Mouse (Mus musculus): Measurements from ENCODE around the gene Ak6. TPM values are rescaled to one million over a fixed set of nuclear protein-coding genes. Genes with fewer than 3 reads are reported as not detected.

Gene Ak6
- polyA plus RNA-seq, 1 experiment: 203 TPM

DNA sequence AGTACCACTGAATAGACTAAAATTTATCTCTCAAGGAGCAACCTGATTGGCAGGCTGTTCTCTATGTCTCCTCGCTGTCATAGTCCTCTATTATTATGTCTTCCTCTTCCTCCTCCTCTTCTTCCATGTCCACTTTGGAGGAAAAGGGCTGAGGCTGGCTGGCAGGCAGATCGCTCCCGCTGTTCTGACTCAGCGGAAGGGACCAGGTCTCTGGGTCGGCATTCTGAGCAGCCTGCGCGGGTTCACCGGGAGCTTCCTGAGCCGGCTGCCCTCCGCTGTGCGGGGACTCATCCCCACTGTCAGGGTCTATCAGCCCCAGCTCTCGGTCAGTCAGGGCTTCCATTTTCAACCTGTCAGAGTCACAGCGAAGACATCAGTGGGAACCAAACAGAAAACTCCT, 33.2 kb upstream of the Ak6 start:
- Histone ChIP-seq H3K4me3 (ENCODE audit: low read depth, low read length) (no peak overlapping the region), H3K9me3 (replicated peaks; ENCODE audit: control insufficient read depth, insufficient read depth, low read length, poor library complexity, severe bottlenecking) (no peaks in the 10 kb centered on the region), H3K9ac (ENCODE audit: low read depth, poor library complexity, severe bottlenecking) (no peak overlapping the region), H3K27me3 (ENCODE audit: control insufficient read depth, insufficient read depth, low read length, poor library complexity, severe bottlenecking) (no peaks in the 10 kb centered on the region), H3K27ac (ENCODE audit: insufficient read depth, low read length) (no peak overlapping the region), H3K36me3 (ENCODE audit: control insufficient read depth, insufficient read depth, low read length, poor library complexity, severe bottlenecking) (peaks cover 18% of the 10 kb centered on the region), H3K4me1 (ENCODE audit: control insufficient read depth, insufficient read depth, low read length) (no peaks in the 10 kb centered on the region)
- TF ChIP-seq CTCF (IDR thresholded peaks at IDR 0.05; ENCODE audit: low read depth, low read length) (no peak), EP300 (IDR thresholded peaks at IDR 0.05; ENCODE audit: insufficient read depth, low read depth, low read length) (no peak), POLR2A (IDR thresholded peaks at IDR 0.05; ENCODE audit: insufficient read depth, low read length) (no peak)

DNA sequence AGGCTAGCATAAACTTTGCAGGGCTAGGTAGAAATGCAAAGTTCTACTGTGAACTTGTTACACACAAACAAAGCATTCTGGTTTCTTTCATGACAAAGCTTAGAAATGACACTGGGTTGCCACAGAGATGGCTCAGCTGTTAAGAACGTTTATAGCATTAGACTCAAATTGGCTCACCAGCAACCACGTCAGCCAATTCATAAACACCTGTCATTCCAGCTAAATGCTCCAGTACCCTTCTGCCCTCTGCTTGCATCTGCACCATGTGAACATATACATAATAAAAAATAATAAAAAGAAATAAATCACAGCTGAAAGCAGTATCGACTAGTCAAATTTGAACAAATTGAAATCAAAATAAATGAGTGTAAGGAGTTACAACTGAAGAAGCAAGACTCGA, 28.5 kb upstream of the Ak6 start:
- Histone ChIP-seq H3K4me3 (ENCODE audit: low read depth, low read length) (no peak overlapping the region), H3K9ac (ENCODE audit: low read depth, poor library complexity, severe bottlenecking) (no peak overlapping the region), H3K36me3 (ENCODE audit: control insufficient read depth, insufficient read depth, low read length, poor library complexity, severe bottlenecking) (peaks cover 30% of the 10 kb centered on the region), H3K27me3 (ENCODE audit: control insufficient read depth, insufficient read depth, low read length, poor library complexity, severe bottlenecking) (no peaks in the 10 kb centered on the region), H3K27ac (ENCODE audit: insufficient read depth, low read length) (no peak overlapping the region), H3K4me1 (ENCODE audit: control insufficient read depth, insufficient read depth, low read length) (no peaks in the 10 kb centered on the region), H3K9me3 (replicated peaks; ENCODE audit: control insufficient read depth, insufficient read depth, low read length, poor library complexity, severe bottlenecking) (no peaks in the 10 kb centered on the region)
- TF ChIP-seq POLR2A (IDR thresholded peaks at IDR 0.05; ENCODE audit: insufficient read depth, low read length): no peak
- TF ChIP-seq EP300 (IDR thresholded peaks at IDR 0.05; ENCODE audit: insufficient read depth, low read depth, low read length): no peak
- TF ChIP-seq CTCF (IDR thresholded peaks at IDR 0.05; ENCODE audit: low read depth, low read length): no peak

GRCm38 (mm10) chr13:100634106-100634691, 16.6 kb upstream of the Ak6 start:
- Histone ChIP-seq H3K4me3 (ENCODE audit: low read depth, low read length) (no peak overlapping the region), H3K4me1 (ENCODE audit: control insufficient read depth, insufficient read depth, low read length) (no peaks in the 10 kb centered on the region), H3K9me3 (replicated peaks; ENCODE audit: control insufficient read depth, insufficient read depth, low read length, poor library complexity, severe bottlenecking) (no peaks in the 10 kb centered on the region), H3K27me3 (ENCODE audit: control insufficient read depth, insufficient read depth, low read length, poor library complexity, severe bottlenecking) (no peaks in the 10 kb centered on the region), H3K27ac (ENCODE audit: insufficient read depth, low read length) (no peak overlapping the region), H3K9ac (ENCODE audit: low read depth, poor library complexity, severe bottlenecking) (no peak overlapping the region), H3K36me3 (ENCODE audit: control insufficient read depth, insufficient read depth, low read length, poor library complexity, severe bottlenecking) (peaks cover 25% of the 10 kb centered on the region)
- TF ChIP-seq POLR2A (IDR thresholded peaks at IDR 0.05; ENCODE audit: insufficient read depth, low read length) (no peak), EP300 (IDR thresholded peaks at IDR 0.05; ENCODE audit: insufficient read depth, low read depth, low read length) (no peak), CTCF (IDR thresholded peaks at IDR 0.05; ENCODE audit: low read depth, low read length) (no peak)

GRCm38 (mm10) chr13:100642471-100643209, 8.1 kb upstream of the Ak6 start:
- Histone ChIP-seq H3K9me3 (replicated peaks; ENCODE audit: control insufficient read depth, insufficient read depth, low read length, poor library complexity, severe bottlenecking) (no peaks in the 10 kb centered on the region), H3K4me3 (ENCODE audit: low read depth, low read length) (no peak overlapping the region), H3K36me3 (ENCODE audit: control insufficient read depth, insufficient read depth, low read length, poor library complexity, severe bottlenecking) (peaks cover 32% of the 10 kb centered on the region), H3K27me3 (ENCODE audit: control insufficient read depth, insufficient read depth, low read length, poor library complexity, severe bottlenecking) (no peaks in the 10 kb centered on the region), H3K27ac (ENCODE audit: insufficient read depth, low read length) (no peak overlapping the region), H3K9ac (ENCODE audit: low read depth, poor library complexity, severe bottlenecking) (no peak overlapping the region), H3K4me1 (ENCODE audit: control insufficient read depth, insufficient read depth, low read length) (no peaks in the 10 kb centered on the region)
- TF ChIP-seq CTCF (IDR thresholded peaks at IDR 0.05; ENCODE audit: low read depth, low read length) (no peak), POLR2A (IDR thresholded peaks at IDR 0.05; ENCODE audit: insufficient read depth, low read length) (no peak), EP300 (IDR thresholded peaks at IDR 0.05; ENCODE audit: insufficient read depth, low read depth, low read length) (no peak)

- TF ChIP-seq EP300 (IDR thresholded peaks at IDR 0.05; ENCODE audit: insufficient read depth, low read depth, low read length) (no peak), CTCF (IDR thresholded peaks at IDR 0.05; ENCODE audit: low read depth, low read length) (no peak), POLR2A (IDR thresholded peaks at IDR 0.05; ENCODE audit: insufficient read depth, low read length) (no peak)
These were observed 2.6 kb upstream of the Ak6 start for GRCm38 (mm10) chr13:100648223-100648622.

More at GRCm38 (mm10) chr13:100648223-100648622, 2.6 kb upstream of the Ak6 start:
- no peak overlapping the region for H3K9ac ChIP-seq (ENCODE audit: low read depth, poor library complexity, severe bottlenecking)
- no peaks in the 10 kb centered on the region for H3K9me3 ChIP-seq (replicated peaks; ENCODE audit: control insufficient read depth, insufficient read depth, low read length, poor library complexity, severe bottlenecking)
- no peaks in the 10 kb centered on the region for H3K27me3 ChIP-seq (ENCODE audit: control insufficient read depth, insufficient read depth, low read length, poor library complexity, severe bottlenecking)
- H3K36me3 ChIP-seq (ENCODE audit: control insufficient read depth, insufficient read depth, low read length, poor library complexity, severe bottlenecking): peaks cover 21% of the 10 kb centered on the region
- H3K4me1 ChIP-seq (ENCODE audit: control insufficient read depth, insufficient read depth, low read length): no peaks in the 10 kb centered on the region
- no peak overlapping the region for H3K4me3 ChIP-seq (ENCODE audit: low read depth, low read length)
- no peak overlapping the region for H3K27ac ChIP-seq (ENCODE audit: insufficient read depth, low read length)
